Mouse (Mus musculus): ENCODE results near the gene Hdac9.

- no peak for TF ChIP-seq CTCF (IDR thresholded peaks at IDR 0.05; ENCODE audit: low read depth, low read length)
- no peak for TF ChIP-seq GATA1 (IDR thresholded peaks at IDR 0.05; ENCODE audit: borderline replicate concordance, low read length)
- no peak for TF ChIP-seq GATA2 (IDR thresholded peaks at IDR 0.05; ENCODE audit: borderline replicate concordance, low read depth, low read length)
- TF ChIP-seq POLR2AphosphoS5 (IDR thresholded peaks at IDR 0.05; ENCODE audit: insufficient replicate concordance, low read depth, low read length) = no peak
- no peak for TF ChIP-seq TAL1 (conservative IDR thresholded peaks at IDR 0.05; ENCODE audit: low read depth, low read length)
Measured at GRCm38 (mm10) chr12:34569472-34569871, 347.4 kb downstream of the Hdac9 start.
